Comparison of ENCODE assay signal across 20 mouse cellular contexts in genomic region chr1:91993658-91994165, GRCm38 (mm10).
A peak's percentile ranks its signal among the peaks of the same experiment; 100 is the strongest.
DNase-seq lines count a peak whose midpoint lies in the region; ATAC-seq and TF ChIP-seq lines count a peak whose summit lies in the region.
"Had no signal": no experiment of that assay in that cellular context is flagged by ENCODE, and none has a peak within 500 bp of the region (broad histone marks: within the 10 kb centered on the region; RNA-seq: fewer than 3 reads in every experiment).

No protein-coding gene starts in this region.

- H3K36me3 ChIP-seq in midbrain, embryonic 12.5 days, result peaks cover 54% of the 10 kb centered on the region
- H3K36me3 ChIP-seq in midbrain, embryonic 15.5 days (replicated peaks), result peaks cover 5% of the 10 kb centered on the region; the same call in 1 of the 2 replicates
- peaks cover 66% of the 10 kb centered on the region for H3K36me3 ChIP-seq in kidney, embryonic 15.5 days

- peak; percentile 25 for DNase-seq in brain, embryonic 14.5 days (ENCODE audit: low read depth)
- DNase-seq in right cerebral cortex, adult 18-20 months, result no peak
- no peak for DNase-seq in c-Kit-positive CD71-positive TER-119-positive erythroid progenitor cells, embryonic 14.5 days (ENCODE audit: low spot score)
- DNase-seq: adrenal gland, postnatal 10 days; cerebellum, adult 9-10 months; gastrocnemius, postnatal 36 days; heart, postnatal 14 days; lung, embryonic 14.5 days; lung, postnatal 4 days had no signal

- H3K27ac ChIP-seq in midbrain, embryonic 12.5 days (replicated peaks), result peak overlapping the region; percentile 22; the same call in 1 of the 2 replicates
- no peak overlapping the region for H3K27ac ChIP-seq in midbrain, embryonic 15.5 days
- H3K27ac ChIP-seq in kidney, embryonic 15.5 days, result 0 out of 2 replicates have a peak overlapping the region, but pooled peaks have one; percentile 18
- H3K27ac ChIP-seq: forebrain, embryonic 13.5 days; hindbrain, embryonic 14.5 days; stomach, embryonic 15.5 days had no signal

- H3K4me3 ChIP-seq in midbrain, embryonic 12.5 days, result no peak overlapping the region
- H3K4me3 ChIP-seq in midbrain, embryonic 15.5 days, result no peak overlapping the region
- no peak overlapping the region for H3K4me3 ChIP-seq in kidney, embryonic 15.5 days (replicated peaks)
- H3K4me3 ChIP-seq: forebrain, embryonic 13.5 days; stomach, embryonic 15.5 days had no signal

- H3K9ac ChIP-seq in midbrain, embryonic 12.5 days (replicated peaks), result no peak overlapping the region
- no peak overlapping the region for H3K9ac ChIP-seq in midbrain, embryonic 15.5 days
- H3K9ac ChIP-seq in kidney, embryonic 15.5 days, result no peak overlapping the region
- H3K9ac ChIP-seq: forebrain, embryonic 13.5 days; hindbrain, embryonic 14.5 days; lung, embryonic 14.5 days; stomach, embryonic 15.5 days had no signal

- 57% methylated on average over 9 of the region's 9 CpGs for WGBS in midbrain, embryonic 12.5 days
- 52% methylated on average over 9 of the region's 9 CpGs for WGBS in midbrain, embryonic 15.5 days
- 55% methylated on average over 9 of the region's 9 CpGs for WGBS in kidney, embryonic 15.5 days

- ATAC-seq in midbrain, embryonic 12.5 days (ENCODE audit: low FRiP score, low read depth), result no peak
- no peak for ATAC-seq in midbrain, embryonic 15.5 days (replicated peaks)
- peak; percentile 79 for ATAC-seq in kidney, embryonic 15.5 days (replicated peaks; ENCODE audit: low FRiP score)
- ATAC-seq in CD4-positive, CD25-positive, alpha-beta regulatory T cell, adult 4 months, result no peak
- ATAC-seq: forebrain, embryonic 13.5 days; intestine, postnatal 0 days had no signal

- no peaks in the 10 kb centered on the region for H3K27me3 ChIP-seq in midbrain, embryonic 12.5 days
- H3K27me3 ChIP-seq in midbrain, embryonic 15.5 days (replicated peaks), result no peaks in the 10 kb centered on the region
- H3K27me3 ChIP-seq in kidney, embryonic 15.5 days, result no peaks in the 10 kb centered on the region
- H3K27me3 ChIP-seq: forebrain, embryonic 13.5 days; stomach, embryonic 15.5 days had no signal

- no peak for TF ChIP-seq CTCF in brain, embryonic 14.5 days (IDR thresholded peaks at IDR 0.05; ENCODE audit: borderline replicate concordance, extremely low read depth, insufficient read depth, insufficient read length)

- TF ChIP-seq POLR2A in brain, embryonic 14.5 days (IDR thresholded peaks at IDR 0.05; ENCODE audit: borderline replicate concordance, extremely low read depth, insufficient read depth, insufficient read length, poor library complexity, severe bottlenecking), result no peak

- H3K4me1 ChIP-seq in midbrain, embryonic 12.5 days, result peaks cover 5% of the 10 kb centered on the region; the same call in 1 of the 2 replicates
- no peaks in the 10 kb centered on the region for H3K4me1 ChIP-seq in midbrain, embryonic 15.5 days
- H3K4me1 ChIP-seq in kidney, embryonic 15.5 days, result peaks cover 11% of the 10 kb centered on the region; the same call in 1 of the 2 replicates
- H3K4me1 ChIP-seq: forebrain, embryonic 13.5 days; stomach, embryonic 15.5 days had no signal

- no peak overlapping the region for H3K4me2 ChIP-seq in midbrain, embryonic 12.5 days (replicated peaks)
- H3K4me2 ChIP-seq in midbrain, embryonic 15.5 days, result no peak overlapping the region
- H3K4me2 ChIP-seq in kidney, embryonic 15.5 days, result no peak overlapping the region
- H3K4me2 ChIP-seq: forebrain, embryonic 13.5 days; heart, embryonic 11.5 days; hindbrain, embryonic 14.5 days; liver, embryonic 11.5 days; lung, embryonic 14.5 days; midbrain, embryonic 11.5 days; stomach, embryonic 15.5 days had no signal

- no peaks in the 10 kb centered on the region for H3K9me3 ChIP-seq in midbrain, embryonic 12.5 days
- H3K9me3 ChIP-seq in midbrain, embryonic 15.5 days, result no peaks in the 10 kb centered on the region
- H3K9me3 ChIP-seq in kidney, embryonic 15.5 days (replicated peaks), result no peaks in the 10 kb centered on the region
- H3K9me3 ChIP-seq: forebrain, embryonic 13.5 days; stomach, embryonic 15.5 days had no signal
